Mouse (Mus musculus) CH12.LX (cell line): ENCODE data around the gene Pabpn1.

Source experiments
- CTCF ChIP-seq, 2 experiments: IDR thresholded peaks in 1 of 2; conservative IDR thresholded peaks in 1 of 2; 2 replicates each; pipeline ENCODE4 v1.5.1; 2011 to 2012; ENCODE audit warnings: low read depth in 2 of 2, low read length in 2 of 2, improper control_type of control experiment in 1 of 2, inconsistent platforms in 1 of 2, mild to moderate bottlenecking in 1 of 2, moderate library complexity in 1 of 2
- USF1 ChIP-seq: IDR thresholded peaks from 2 replicates; pipeline ENCODE4 v1.6.1; 2014; ENCODE audit warnings: low read depth, mild to moderate bottlenecking, inconsistent platforms, low read length, improper control_type of control experiment

- TF ChIP-seq CTCF (conservative IDR thresholded peaks at IDR 0.05 in 1 of 2, IDR thresholded peaks at IDR 0.05 in 1 of 2; ENCODE audit: low read depth in 2 of 2, low read length in 2 of 2) = no peak
- no peak for TF ChIP-seq USF1
Observed at GRCm38 (mm10) chr14:54868026-54868425, 24.3 kb upstream of the Pabpn1 start.
